Mouse (Mus musculus): ENCODE results near the gene Mon1a.

GRCm38 (mm10) chr9:107873137-107873536 lies 14.8 kb upstream of the Mon1a start, which contains the start of gene Rbm6:
- no peak for TF ChIP-seq POLR2A (IDR thresholded peaks at IDR 0.05; ENCODE audit: control insufficient read depth, extremely low read depth, insufficient read depth, low read length, poor library complexity)
- no peak for TF ChIP-seq CTCF (IDR thresholded peaks at IDR 0.05; ENCODE audit: borderline replicate concordance, control insufficient read depth, extremely low read depth, insufficient read depth, low read length, poor library complexity)
